Mouse (Mus musculus) thymus, postnatal 10 days (tissue): ENCODE data around the gene Cnga4.
A peak's percentile ranks its signal among the peaks of the same experiment; 100 is the strongest.
"Not testable (repeated sequence)": the region's sequence is repeated elsewhere in the genome, so short reads cannot be mapped to it uniquely, and the experiment has no call there.

Source experiments
- DNase-seq, 2 experiments: peaks; one replicate each; pipeline ENCODE4 v3.0.0; 2021; ENCODE audit warnings: low spot score in 2 of 2

Cnga4 gene

DNA sequence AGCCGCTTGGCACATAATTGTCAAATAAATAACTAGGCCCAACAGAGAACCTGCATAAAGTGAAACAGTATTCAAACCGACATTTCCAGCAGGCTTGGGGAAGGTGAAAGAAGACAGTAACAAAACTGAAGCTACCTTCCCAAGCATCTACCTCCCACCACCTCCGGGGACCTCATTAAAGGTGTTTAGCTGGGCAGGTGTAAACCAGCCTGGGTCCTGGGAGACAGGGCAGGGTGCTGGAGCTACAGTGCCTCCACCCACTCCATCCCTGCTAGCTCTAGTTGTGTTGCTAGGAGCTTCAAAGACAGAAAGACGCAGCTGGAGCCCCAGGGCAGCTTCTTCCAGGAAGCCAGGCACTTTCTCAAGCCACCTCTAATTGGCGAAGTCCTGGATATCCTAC, at the start of gene Cnga4:
TSS of gene Cnga4 (plus strand) at position 301 of the 400 bp plus-strand sequence.
- no peak for DNase-seq

DNA sequence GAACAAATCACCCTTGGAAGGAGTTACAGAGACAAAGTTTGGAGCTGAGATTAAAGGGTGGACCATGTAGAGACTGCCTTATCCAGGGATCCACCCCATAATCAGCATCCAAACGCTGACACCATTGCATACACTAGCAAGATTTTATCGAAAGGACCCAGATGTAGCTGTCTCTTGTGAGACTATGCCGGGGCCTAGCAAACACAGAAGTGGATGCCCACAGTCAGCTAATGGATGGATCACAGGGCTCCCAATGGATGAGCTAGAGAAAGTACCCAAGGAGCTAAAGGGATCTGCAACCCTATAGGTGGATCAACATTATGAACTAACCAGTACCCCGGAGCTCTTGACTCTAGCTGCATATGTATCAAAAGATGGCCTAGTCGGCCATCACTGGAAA, 48.3 kb upstream of the Cnga4 start:
- DNase-seq = not testable (repeated sequence)

DNA sequence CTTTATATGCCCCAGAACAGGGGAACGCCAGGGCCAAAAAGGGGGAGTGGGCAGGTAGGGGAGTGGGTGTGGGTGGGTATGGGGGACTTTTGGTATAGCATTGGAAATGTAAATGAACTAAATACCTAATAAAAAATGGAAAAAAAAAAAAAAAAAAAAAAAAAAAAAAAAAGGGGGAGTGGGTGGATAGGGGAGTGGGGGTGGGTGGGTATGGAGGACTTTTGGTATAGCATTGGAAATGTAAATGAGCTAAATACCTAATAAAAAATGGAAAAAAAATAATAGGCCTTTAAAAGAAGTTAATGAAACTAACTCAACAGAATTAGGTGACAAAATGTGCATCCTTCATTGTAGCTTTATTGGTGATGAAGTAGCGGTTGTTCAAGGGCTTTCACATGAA, 47.9 kb upstream of the Cnga4 start:
- not testable (repeated sequence) for DNase-seq

DNA sequence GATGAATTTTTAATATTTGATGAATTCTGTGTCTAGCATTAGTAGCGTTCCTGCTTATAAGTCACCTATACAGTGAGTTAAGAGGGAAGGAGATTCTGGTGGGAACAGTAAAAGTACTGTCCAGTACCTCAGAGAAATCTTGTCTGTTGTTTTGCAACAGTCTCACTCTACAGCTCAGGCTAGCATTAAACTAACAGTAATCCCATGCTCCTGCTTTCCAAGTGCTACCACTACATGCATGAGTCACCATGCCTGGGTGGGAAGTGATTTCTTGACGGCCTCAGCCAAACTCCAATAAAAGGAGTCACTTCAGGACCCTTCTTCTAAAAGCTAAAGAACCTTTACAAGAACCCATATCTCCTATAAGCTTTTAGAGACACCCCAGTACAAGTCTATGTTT, 42.7 kb upstream of the Cnga4 start:
- DNase-seq = no peak

DNA sequence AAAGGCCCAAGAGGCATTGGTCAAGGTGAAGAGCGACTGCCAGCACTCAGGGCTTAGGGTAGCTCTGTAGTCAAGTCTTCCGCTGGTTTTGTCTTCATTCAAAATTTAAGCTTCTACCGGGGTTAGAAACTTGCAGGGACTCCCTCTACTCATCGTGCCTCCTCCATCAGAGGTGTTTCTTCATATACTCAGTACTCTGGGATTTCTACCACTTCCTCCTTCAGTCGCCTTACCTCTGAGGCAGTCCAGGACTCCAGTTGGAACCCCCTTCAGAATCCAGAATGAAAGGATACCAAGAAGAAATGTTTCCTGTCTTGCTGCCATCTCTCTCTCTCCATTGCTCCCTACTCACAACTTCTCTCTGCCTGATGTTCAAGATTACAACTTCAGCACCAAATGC, 37.1 kb upstream of the Cnga4 start:
- no peak for DNase-seq

DNA sequence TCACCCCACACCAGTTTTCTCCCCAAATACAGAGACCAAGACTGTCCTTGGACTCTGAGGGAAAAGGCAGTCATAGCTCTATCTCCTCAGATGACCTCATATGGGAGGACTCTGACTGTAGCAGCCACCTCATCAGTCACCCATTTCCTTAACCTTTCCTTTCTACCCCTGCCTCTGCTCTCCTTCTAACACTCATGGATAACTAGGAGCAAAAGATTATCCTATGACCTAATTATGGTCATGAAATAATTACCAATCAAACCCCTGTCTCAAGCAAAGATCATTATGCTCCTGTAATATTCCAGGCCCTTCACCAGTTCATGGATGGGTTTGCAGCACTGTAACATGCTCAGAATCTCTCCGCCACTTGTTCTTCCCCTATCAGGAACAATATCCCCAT, 36.4 kb upstream of the Cnga4 start, which contains the start of gene Olfr692:
TSS of gene Olfr692 (plus strand) at position 301 of the 400 bp plus-strand sequence.
- no peak for DNase-seq

DNA sequence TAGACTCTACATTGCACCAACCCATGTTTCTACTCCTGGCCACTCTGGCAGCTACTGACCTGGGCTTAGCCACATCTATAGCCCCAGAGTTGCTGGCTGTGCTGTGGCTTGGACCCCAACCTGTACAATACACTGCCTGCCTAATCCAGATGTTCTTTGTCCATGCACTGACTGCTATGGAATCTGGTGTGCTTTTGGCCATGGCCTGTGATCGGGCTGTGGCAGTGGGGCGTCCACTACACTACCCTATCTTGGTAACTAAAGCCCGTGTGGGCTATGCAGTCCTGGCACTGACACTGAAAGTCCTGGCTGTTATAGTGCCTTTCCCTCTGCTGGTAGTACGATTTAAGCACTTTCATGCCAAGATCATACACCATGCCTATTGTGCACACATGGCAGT, 35.8 kb upstream of the Cnga4 start:
- no peak for DNase-seq

DNA sequence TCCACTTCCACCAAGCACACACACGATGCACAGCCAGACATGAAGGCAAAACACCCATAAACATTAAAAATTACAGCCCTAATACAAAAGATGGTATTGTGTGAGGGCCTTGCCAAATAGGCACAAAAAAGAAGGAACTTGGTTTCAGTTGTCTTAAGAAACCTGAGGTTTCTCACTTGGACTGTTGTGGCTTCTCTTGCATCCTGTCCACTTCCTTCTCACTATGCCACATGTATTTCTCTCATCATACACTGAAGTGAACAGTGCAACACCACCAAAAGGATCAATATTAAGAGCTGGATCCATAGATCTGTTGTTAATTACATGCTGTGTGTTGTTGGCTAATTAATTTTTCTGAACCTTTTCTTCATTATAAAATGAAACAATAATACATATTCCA, 31.5 kb upstream of the Cnga4 start:
- DNase-seq = no peak

DNA sequence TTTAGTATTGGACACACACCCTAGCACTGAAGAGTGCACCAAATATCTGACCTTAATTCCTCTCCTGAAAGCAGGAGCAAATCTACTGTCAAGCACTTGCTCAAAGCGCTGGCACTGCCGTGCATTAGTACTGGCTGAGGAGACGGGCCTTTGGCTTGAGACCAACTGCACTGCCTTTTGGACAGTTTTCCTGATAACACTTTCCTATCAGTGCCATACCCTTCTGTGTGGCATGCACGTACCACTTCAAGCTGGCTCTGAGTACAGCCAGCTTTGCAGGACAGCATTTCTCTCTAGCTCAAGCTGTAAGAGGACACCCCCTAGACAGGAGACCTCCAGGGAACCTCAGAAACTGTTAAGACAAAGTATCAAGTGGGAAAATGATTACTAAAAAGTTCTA, 30.9 kb upstream of the Cnga4 start:
- DNase-seq = no peak

DNA sequence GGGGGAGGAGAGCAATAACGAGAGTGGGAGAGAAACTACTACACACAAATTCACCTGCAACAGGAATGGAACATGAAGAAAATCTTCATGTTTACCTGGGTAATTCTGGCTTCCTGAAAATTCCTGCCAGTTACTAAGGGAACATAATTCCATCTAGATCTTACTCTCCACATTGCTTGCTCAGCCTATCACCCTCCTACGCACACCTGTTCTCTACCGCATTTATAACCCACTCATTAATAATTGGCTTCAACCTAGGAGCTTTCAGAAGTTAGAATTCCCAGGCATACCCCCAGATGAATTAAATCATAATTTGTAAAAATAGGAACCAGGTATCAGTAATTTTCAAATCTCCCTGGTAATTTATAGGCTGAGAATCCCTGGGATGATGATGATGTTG, 30.4 kb upstream of the Cnga4 start:
- DNase-seq = no peak

DNA sequence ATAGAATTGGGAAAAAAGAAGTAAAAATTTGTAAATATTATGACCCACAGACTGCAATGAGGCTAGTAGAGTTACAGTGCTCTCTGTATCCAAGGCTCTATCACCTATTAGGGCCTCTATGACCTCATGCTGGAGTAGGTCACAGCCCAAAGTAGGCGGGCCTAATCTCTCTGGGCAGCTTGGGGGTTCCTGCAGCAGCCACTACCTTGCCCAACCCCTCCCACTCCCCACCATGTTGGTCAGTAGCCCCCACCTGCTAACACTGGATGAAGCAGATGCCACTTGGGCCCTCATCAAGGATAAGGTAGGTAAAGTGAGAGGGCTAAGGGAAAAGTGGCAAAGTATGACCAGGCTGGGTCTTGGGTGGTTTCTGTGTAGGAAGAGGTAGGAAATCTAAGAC, 29.5 kb upstream of the Cnga4 start, which contains the start of gene Gm5901:
TSS of gene Gm5901 (plus strand) at position 173 of the 400 bp plus-strand sequence.
- no peak for DNase-seq

DNA sequence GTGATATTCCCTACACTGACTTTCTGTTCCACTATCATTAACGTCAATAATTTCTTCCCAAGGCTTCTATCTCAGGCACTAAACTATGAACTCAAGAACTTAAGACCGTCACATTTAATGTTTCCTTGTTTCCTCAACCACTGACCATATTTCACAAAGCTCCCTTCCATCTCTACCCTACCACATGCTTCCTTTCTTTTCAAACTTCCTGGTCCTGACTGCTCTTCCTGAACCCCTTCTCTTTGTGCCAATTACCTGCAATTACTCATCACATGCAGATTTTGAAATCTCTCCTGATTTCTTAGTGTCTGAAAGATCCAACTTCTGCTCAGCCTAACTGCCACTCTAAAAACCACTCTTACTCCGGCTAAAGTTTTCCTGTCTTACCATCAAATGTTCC, 24.0 kb upstream of the Cnga4 start:
- no peak for DNase-seq

DNA sequence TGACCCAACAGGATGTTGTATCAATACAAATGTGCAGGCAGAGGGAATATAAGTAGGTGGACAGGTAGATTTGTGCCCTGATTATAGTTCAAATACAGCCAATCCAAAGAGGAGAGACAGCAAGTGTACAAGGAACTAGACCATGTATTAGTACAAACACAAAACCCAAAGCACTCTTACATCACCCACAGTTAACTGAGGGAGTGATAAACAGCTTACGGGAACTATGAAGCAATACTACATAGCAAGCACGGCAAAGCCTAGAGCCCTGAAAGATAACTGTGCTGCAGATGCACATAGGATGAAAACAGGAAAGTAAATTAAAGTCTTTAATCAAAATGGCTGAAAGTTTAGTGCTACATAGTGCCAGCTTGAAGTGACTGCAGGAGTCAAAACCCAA, 16.7 kb upstream of the Cnga4 start:
- DNase-seq = no peak

DNA sequence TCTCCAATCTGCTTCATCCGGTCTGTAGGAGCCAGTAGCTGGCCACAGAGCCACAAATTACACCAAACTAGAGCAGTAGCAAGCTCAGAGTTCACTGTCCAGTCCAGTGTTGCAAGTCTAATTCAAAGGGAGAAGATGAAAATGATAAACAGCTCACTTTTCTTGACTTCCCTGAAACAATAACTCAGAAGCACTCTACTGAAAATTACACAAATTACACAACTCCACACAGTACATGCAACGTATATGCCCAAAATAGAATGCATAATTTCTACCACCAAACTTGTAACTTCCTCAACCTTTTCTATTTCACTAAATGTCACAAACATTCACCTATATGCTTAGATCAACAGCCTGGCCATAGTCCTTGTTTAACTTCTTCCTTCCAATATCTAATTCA, 14.1 kb upstream of the Cnga4 start:
- DNase-seq = no peak

DNA sequence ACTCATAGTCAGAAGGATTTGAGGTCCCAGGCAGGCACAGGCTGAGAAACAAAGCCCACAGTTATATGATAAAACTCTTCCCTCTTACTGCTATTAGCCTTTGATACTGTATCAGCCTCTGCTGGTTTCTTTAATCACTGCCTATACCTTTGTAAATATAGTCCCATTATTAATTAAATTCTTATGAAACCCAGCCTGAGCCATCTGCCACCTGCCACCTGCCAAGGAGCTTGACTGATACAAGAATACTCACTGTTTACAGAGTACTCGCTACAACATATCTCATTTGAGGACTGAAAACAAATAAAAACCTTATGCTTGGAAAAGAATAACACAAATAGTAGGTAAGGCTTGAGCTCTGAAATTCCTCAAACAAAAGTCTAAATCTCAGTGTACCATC, 9.8 kb upstream of the Cnga4 start:
- DNase-seq = no peak

DNA sequence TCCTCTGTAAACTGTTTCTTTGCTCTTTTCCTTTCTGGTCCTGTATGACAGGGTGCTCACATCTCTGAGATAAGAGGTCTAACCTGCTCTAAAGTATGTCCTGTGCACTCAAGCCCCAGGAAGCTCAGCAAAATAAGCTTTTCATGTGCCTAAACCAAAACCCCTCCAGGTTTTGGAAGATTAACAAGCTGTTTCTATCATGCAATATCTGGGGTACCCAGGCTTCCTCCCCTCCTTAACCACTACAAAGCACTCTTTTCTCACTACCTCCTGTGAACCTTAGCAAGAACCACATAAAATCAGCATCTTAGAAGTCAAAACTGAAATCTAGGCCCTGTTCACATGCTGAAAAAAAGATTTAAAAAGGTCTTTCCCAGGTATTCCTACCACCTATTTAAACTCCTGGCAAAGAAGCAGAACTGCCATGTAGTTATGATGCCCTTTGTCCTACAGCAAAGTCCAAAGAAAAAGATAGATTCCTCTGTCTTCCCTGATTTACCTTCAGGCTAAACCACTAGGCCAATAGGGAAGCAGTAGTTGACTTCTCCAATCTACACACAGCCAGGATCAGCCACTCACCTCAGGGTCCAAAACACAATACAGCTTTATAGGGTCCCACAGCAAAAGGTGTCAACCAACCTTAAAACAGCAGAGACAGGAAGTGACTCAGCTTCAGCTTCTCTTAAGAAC, 9.1 kb upstream of the Cnga4 start:
- no peak for DNase-seq

DNA sequence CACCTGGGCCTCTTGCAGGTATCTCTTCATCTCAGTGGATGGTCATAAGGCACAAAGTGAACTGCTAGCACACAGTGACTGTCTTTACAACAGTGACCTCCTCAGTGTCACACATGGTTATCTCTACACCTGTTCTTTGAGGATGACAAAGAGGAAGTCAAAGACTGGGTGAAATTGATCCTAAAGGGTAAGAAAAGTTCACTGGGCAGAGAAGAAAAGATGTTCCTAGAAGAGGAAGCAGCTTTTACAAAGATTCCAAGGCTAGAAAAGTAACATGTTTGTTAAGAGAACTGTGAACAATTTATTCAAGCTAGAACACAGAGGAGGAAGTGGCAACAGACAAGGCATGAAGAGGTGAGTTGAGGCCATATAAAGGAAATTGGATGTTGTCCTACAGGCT, 8.2 kb upstream of the Cnga4 start:
- no peak for DNase-seq

DNA sequence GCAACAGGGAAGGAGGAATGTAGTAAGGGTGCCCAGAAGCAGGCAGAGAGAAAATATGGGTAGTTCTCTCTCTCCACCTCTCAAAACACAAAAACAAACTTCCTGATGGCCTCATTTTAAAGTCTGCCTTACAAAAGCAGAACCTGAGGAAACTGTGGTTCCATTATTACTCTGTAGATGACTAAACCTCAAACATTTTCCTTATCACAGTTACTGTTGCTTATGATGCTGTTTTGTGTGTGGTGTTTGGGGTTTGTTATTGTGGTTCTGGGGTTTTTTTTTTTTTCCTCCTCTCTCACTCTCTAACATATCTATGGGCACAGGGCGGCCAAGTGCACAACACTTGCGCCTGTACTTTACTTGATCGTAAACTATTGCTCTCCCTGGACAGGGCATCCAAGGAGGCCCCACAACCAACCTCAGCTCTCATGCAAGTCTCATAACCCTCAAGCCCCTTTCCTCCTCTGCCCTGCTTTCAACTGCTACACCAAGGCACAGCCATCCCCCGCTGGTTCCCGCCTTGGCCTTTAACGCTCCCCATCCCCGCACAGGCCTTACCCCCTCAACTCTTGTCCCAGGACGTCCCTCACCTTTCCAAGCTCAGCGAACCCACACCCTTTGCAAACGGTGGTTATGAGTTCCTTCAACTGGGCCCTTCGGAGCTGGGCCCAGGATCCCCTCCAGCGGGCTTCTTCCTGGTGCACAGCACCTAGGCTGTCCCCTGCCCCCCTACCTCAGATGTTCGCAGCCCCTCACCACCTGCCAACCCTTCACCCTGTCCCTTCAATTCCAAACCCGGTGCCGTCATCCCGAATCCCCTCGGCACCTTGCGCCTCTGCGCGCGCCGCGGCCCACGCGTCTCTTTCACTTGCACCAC, 5.1 kb upstream of the Cnga4 start:
- no peak for DNase-seq

DNA sequence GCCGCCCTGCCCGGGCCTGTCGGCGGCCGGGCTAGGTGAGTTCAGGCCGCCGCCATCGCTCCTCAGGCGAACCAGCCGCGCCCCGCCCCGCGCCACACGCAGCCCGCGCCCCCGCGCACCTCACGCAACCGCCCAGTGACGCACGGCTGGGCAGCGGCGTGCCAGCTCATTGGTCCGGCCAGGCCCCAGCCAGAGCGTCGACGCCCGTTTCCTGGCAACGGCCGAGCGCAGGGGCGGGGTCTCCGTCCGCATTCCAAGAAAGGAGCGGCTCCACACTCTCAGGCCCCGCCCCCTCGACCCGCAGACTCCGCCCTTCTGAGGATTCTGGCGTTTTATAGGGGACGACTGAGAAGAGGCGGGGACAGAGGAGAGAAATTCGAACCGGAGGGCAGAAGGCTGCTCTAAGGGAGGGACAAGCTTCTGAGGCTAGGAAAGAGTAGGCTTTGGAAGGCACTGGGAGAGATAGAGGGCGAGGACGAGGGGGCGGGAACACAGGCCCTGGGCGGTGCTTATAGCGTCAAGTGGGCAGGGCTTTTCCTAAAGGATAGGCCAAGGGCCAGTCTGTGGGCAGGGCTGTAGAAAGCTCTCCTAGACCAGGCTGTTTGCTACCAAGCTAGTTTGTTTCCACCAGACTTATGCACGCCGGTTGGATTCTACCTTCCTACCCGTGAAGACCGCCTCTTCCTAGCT, 4.3 kb upstream of the Cnga4 start, which contains the start of gene Fam160a2:
TSS of gene Fam160a2 (minus strand) at position 120 of the 690 bp plus-strand sequence.
- peak; percentile 96 to 97 for DNase-seq

DNA sequence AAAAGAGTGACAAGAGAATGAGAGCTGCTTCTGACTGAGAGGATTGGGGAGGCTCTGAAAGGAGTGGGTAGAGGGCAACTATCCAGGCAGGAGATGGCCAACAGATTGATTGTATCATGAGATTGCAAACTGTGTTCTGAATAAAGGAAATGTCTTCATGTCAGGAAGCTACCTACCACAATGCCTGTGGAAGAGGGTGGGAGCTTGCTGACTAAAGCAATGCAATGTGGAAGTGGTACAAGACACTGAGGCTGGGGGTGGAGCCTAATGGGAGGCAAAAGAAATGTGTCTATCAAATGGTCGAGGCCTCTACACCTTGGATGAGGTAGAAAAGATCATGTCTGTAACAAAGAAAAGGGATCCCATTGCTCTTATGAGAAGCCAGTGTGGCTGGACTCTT, 2.0 kb downstream of the Cnga4 start:
- DNase-seq = no peak

DNA sequence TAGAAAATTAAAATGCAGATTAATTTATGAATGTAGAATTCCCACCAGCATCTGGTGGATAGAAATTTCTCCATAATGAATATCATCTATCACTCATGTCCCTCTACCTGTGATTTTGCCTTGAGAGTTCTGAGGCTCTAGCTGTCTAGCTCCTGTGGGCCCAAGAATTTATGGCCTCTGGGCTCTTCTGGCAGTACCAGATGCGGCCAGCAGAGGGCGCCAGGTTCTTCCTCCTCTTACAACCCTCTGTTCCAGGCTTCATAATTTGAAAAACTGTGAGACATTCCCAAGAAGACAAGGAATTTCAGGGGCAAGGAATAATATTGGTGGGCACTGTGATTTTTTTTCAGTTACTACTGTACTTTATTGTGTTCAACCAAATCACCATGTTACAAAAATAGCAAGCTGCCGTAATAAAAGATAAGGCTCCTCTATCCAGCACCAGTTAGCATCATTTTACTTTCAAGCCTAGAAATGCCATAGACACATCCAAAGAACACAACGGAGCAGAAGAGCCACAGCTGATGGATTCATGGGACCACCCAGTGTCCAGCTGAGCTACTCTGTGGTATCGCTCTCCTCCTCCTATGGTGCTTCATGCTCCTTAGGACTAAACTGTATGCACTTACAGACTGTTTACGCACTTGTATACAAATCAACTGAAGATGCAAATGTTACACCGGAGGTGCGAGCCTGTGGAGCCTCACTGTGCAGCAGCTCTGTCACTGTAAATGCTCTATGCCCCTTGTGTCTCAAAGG, 7.7 kb downstream of the Cnga4 start:
- DNase-seq = peak; percentile 14 to 66

DNA sequence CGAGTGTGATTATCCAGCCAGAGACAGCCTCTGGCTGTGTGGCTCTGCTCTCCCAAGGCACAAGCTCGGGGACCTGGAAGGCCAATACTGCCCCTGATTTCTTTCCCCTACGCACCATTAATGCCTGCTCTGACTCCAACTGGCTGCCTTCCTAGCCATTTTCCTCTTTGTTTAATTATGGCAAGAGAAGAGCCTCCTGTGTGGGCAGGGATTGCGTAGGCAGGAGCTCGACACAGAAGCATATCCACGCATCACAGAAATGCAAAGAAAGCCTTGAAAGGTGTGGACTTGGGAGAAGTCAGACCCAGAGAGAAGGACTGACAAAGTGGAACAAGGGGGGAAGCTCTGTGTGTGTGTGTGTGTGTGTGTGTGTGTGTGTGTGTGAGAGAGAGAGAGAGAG, 10.0 kb downstream of the Cnga4 start:
- DNase-seq = no peak
